ENCODE assay signal across 9 mouse cellular contexts in the genomic region with DNA sequence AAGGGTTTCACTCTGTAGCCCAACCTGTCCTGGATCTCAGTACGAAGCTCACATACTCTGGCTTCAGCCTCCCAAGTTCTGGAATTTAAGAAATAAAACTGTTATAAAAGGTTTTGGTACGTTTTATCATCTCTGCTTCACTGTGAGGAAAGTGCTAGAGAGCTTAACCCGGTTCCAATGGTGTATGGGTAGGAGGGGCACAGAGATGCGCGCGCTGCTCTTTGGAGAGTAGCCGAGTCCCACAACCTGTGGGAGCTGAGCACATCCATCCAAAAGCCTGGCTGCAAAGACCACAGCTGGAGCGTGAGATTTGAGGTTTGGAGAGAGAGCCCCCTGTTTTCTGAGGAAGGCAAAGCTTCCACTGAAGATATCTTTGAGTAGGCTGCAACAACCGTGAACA. TPM values are rescaled to one million over a fixed set of nuclear protein-coding genes. Genes with fewer than 3 reads are reported as not detected.
DNase-seq lines count a peak whose midpoint lies in the region; ATAC-seq lines count a peak whose summit lies in the region.
"Had no signal": no experiment of that assay in that cellular context is flagged by ENCODE, and none has a peak within 500 bp of the region (broad histone marks: within the 10 kb centered on the region; RNA-seq: fewer than 3 reads in every experiment).

No protein-coding gene starts in this region.

- peak overlapping the region; percentile 33 for H3K9ac ChIP-seq in intestine, embryonic 15.5 days

- H3K4me3 ChIP-seq in intestine, embryonic 15.5 days (replicated peaks), result peak overlapping the region; percentile 35

- no peaks in the 10 kb centered on the region for H3K4me1 ChIP-seq in intestine, embryonic 15.5 days (replicated peaks)

- peak; percentile 69 for ATAC-seq in intestine, embryonic 15.5 days

- H3K9me3 ChIP-seq in intestine, embryonic 15.5 days, result no peaks in the 10 kb centered on the region

- no peaks in the 10 kb centered on the region for H3K27me3 ChIP-seq in intestine, embryonic 15.5 days (replicated peaks)

- peak; percentile 11 to 34 for DNase-seq in frontal cortex, postnatal 36 days (ENCODE audit: low spot score in 2 of 2)
- DNase-seq in frontal cortex, postnatal 10 days (ENCODE audit: low spot score in 2 of 2), result no peak
- peak; percentile 30 for DNase-seq in A20 (ENCODE audit: low read depth, low spot score)
- DNase-seq in embryo, embryonic 9.5 days (ENCODE audit: extremely low spot score), result peak; percentile 65
- peak; percentile 39 for DNase-seq in neural tube, embryonic 10.5 days (ENCODE audit: extremely low spot score, low spot score)
- no peak for DNase-seq in layer of hippocampus, adult 18-20 months (ENCODE audit: low spot score in 2 of 2)
- DNase-seq in urinary bladder, postnatal 14 days (ENCODE audit: low spot score), result no peak

- 2% methylated on average over 9 of the region's 9 CpGs for WGBS in intestine, embryonic 15.5 days

- no peaks in the 10 kb centered on the region for H3K36me3 ChIP-seq in intestine, embryonic 15.5 days

- H3K27ac ChIP-seq in intestine, embryonic 15.5 days, result no peak overlapping the region
- H3K27ac ChIP-seq: macrophage had no signal

- peak overlapping the region; percentile 69 for H3K4me2 ChIP-seq in intestine, embryonic 15.5 days (replicated peaks)

RNA-seq across cellular contexts. Expression of a gene that starts 15.5 kb away (rescaled TPM):
- polyA plus RNA-seq in intestine, embryonic 15.5 days (2015; fragmentation: Nextera tagmentation; extraction: Ambion mirVana), result not detected in 2 replicates
- not detected for total RNA-seq in layer of hippocampus, adult 18-20 months (2021)
- polyA plus RNA-seq: macrophage had no signal

RNA-seq across cellular contexts. Expression of a gene that starts 19.3 kb away (rescaled TPM):
- polyA plus RNA-seq in intestine, embryonic 15.5 days (2015; fragmentation: Nextera tagmentation; extraction: Ambion mirVana), result not detected in 2 replicates
- not detected for total RNA-seq in layer of hippocampus, adult 18-20 months (2021)
- polyA plus RNA-seq: macrophage had no signal

RNA-seq across cellular contexts. Expression of a gene that starts 34.9 kb away (rescaled TPM):
- polyA plus RNA-seq in intestine, embryonic 15.5 days (2015; fragmentation: Nextera tagmentation; extraction: Ambion mirVana), result not detected in 2 replicates
- not detected for total RNA-seq in layer of hippocampus, adult 18-20 months (2021)
- polyA plus RNA-seq: macrophage had no signal

RNA-seq across cellular contexts. Expression of a gene that starts 35.2 kb away (rescaled TPM):
- 8.6 and 8.7 TPM in 2 replicates for polyA plus RNA-seq in intestine, embryonic 15.5 days (2015; fragmentation: Nextera tagmentation; extraction: Ambion mirVana)
- total RNA-seq in layer of hippocampus, adult 18-20 months (2021), result 1 to 10 TPM; 8.6 TPM

Comparison
In these comparisons a context has a peak if more than half of its experiments do, and no peak if none do; other contexts are left out.
1. DNase-seq: peak in frontal cortex, postnatal 36 days (2 of 2), A20 (single experiment), embryo, embryonic 9.5 days (single experiment) and neural tube, embryonic 10.5 days (single experiment); none in frontal cortex, postnatal 10 days (0 of 2), layer of hippocampus, adult 18-20 months (0 of 2) and urinary bladder, postnatal 14 days (single experiment).